Comparison of ENCODE assay signal across 8 mouse cellular contexts in the genomic region with DNA sequence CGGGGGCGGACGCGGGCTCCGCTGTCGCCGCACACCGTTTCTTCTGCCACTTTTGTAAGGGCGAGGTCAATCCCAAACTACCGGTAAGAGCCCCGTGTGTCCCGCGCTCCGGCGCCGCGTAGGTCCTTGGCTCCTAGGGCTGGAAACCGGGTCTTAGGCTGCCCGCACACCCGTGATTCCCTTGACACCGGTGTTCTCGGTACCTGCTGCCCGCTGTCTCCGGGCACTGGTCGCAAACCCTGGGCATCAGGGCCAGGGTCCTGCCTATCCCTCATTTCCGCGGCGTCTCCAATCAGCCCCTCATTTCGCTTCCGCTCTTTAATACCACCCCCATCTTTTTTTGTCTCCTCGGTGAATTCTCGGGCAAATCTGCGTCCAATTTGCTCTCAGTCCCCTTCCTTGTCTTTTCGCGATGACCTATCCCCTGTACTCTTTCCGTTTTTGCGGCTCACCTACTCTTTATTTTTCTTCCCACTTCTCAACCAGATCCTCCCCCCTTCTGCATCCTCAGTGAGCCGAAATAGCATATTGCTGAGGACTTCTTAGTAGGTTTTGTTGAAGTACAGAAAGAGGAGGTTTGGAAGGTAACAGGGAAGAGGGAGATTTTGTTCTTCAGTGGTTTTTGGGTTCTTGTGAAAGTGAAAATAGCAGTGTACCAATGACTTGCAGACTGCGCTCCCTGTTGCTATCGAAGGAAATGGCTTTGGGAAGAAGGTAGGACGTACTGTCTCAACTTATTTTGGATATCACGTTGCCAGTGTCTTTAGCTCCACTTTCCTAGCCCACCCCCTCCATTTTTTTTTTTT. TPM values are rescaled to one million over a fixed set of nuclear protein-coding genes. Genes with fewer than 3 reads are reported as not detected.
DNase-seq lines count a peak whose midpoint lies in the region; ATAC-seq and TF ChIP-seq lines count a peak whose summit lies in the region.

No protein-coding gene starts in this region.

- H3K9me3 ChIP-seq in heart, postnatal 0 days (replicated peaks; ENCODE audit: control insufficient read depth, low read length) = no peaks in the 10 kb centered on the region
- no peaks in the 10 kb centered on the region for H3K9me3 ChIP-seq in lung, embryonic 16.5 days (ENCODE audit: control insufficient read depth, low read length)
- no peaks in the 10 kb centered on the region for H3K9me3 ChIP-seq in stomach, embryonic 16.5 days (replicated peaks; ENCODE audit: control insufficient read depth, low read length)

- DNase-seq in cerebellum, adult 9-10 months = peak; percentile 62
- DNase-seq in cerebellum, adult 9-11 months = no peak
- peak; percentile 35 for DNase-seq in thymus, postnatal 0 days (ENCODE audit: low spot score)
- no peak for DNase-seq in thymus, postnatal 25 days
- DNase-seq in heart, postnatal 0 days (ENCODE audit: low spot score) = peak; percentile 21
- DNase-seq in ovary, postnatal 10 days (ENCODE audit: low spot score) = no peak

- no peak for TF ChIP-seq EP300 in heart, postnatal 0 days (IDR thresholded peaks at IDR 0.05; ENCODE audit: low read depth)

- H3K4me2 ChIP-seq in heart, postnatal 0 days (ENCODE audit: low read depth, low read length) = peak overlapping the region; percentile 89
- peak overlapping the region; percentile 54 for H3K4me2 ChIP-seq in lung, embryonic 16.5 days (ENCODE audit: low read depth, low read length)
- peak overlapping the region; percentile 69 for H3K4me2 ChIP-seq in stomach, embryonic 16.5 days (ENCODE audit: low read depth, low read length)

- under 1% methylated on average over 41 of the region's 42 CpGs for WGBS in heart, postnatal 0 days
- under 1% methylated on average over 42 of the region's 42 CpGs for WGBS in lung, embryonic 16.5 days
- under 1% methylated on average over 38 of the region's 42 CpGs for WGBS in stomach, embryonic 16.5 days

- no peak for TF ChIP-seq CTCF in heart, postnatal 0 days (IDR thresholded peaks at IDR 0.05; ENCODE audit: low read depth)

- H3K27me3 ChIP-seq in heart, postnatal 0 days (ENCODE audit: control insufficient read depth, insufficient read depth, low read length) = no peaks in the 10 kb centered on the region
- no peaks in the 10 kb centered on the region for H3K27me3 ChIP-seq in lung, embryonic 16.5 days (ENCODE audit: control insufficient read depth, insufficient read depth, low read depth, low read length)
- H3K27me3 ChIP-seq in stomach, embryonic 16.5 days (ENCODE audit: control insufficient read depth, insufficient read depth, low read length) = no peaks in the 10 kb centered on the region

- H3K4me1 ChIP-seq in heart, postnatal 0 days (ENCODE audit: control insufficient read depth, insufficient read depth) = peaks cover 26% of the 10 kb centered on the region
- peaks cover 15% of the 10 kb centered on the region for H3K4me1 ChIP-seq in lung, embryonic 16.5 days (replicated peaks; ENCODE audit: control insufficient read depth, insufficient read depth, low read length)
- H3K4me1 ChIP-seq in stomach, embryonic 16.5 days (ENCODE audit: control insufficient read depth, insufficient read depth, low read length) = peaks cover 20% of the 10 kb centered on the region

- H3K4me3 ChIP-seq in heart, postnatal 0 days (ENCODE audit: low read depth, low read length) = peak overlapping the region; percentile 99
- H3K4me3 ChIP-seq in lung, embryonic 16.5 days (ENCODE audit: low read length) = peak overlapping the region; percentile 78
- peak overlapping the region; percentile 99 for H3K4me3 ChIP-seq in stomach, embryonic 16.5 days (replicated peaks; ENCODE audit: low read length)

- peaks cover 6% of the 10 kb centered on the region for H3K36me3 ChIP-seq in heart, postnatal 0 days (replicated peaks; ENCODE audit: control insufficient read depth, insufficient read depth, low read length)
- peaks cover 3% of the 10 kb centered on the region; the same call in 1 of the 2 replicates for H3K36me3 ChIP-seq in lung, embryonic 16.5 days (ENCODE audit: control insufficient read depth, insufficient read depth, low read length)
- peaks cover 6% of the 10 kb centered on the region; the same call in 1 of the 2 replicates for H3K36me3 ChIP-seq in stomach, embryonic 16.5 days (ENCODE audit: control insufficient read depth, insufficient read depth, low read length)

- peak overlapping the region; percentile 96 for H3K9ac ChIP-seq in heart, postnatal 0 days (replicated peaks; ENCODE audit: low read depth, low read length)
- H3K9ac ChIP-seq in lung, embryonic 16.5 days (ENCODE audit: low read length) = peak overlapping the region; percentile 67
- H3K9ac ChIP-seq in stomach, embryonic 16.5 days (ENCODE audit: low read length) = peak overlapping the region; percentile 94

- peak overlapping the region; percentile 96 for H3K27ac ChIP-seq in heart, postnatal 0 days (ENCODE audit: low read depth)
- peak overlapping the region; percentile 53 for H3K27ac ChIP-seq in lung, embryonic 16.5 days (ENCODE audit: low read length)
- peak overlapping the region; percentile 79 for H3K27ac ChIP-seq in stomach, embryonic 16.5 days (ENCODE audit: low read length)

- ATAC-seq in heart, postnatal 0 days (ENCODE audit: insufficient read depth, low read depth) = peak; percentile 42; the same call in 1 of the 2 replicates
- peak; percentile 61 for ATAC-seq in lung, embryonic 16.5 days (ENCODE audit: low read depth)
- ATAC-seq in stomach, embryonic 16.5 days (ENCODE audit: insufficient read depth, low FRiP score) = peak; percentile 45

RNA-seq across cellular contexts. Expression of gene Rnf115, which starts 0.6 kb away (rescaled TPM):
- polyA plus RNA-seq in thymus, postnatal 0 days (2015; fragmentation: Nextera tagmentation; extraction: Ambion mirVana) = 65.9 and 73.2 TPM in 2 replicates
- total RNA-seq in heart, postnatal 0 days (2014; rRNA removed; ENCODE audit: low replicate concordance) = 27.0 and 35.6 TPM in 2 replicates
- polyA plus RNA-seq in heart, postnatal 0 days (2015; fragmentation: Nextera tagmentation; extraction: Ambion mirVana) = 29.0 and 30.0 TPM in 2 replicates
- 45.7 and 47.8 TPM in 2 replicates for polyA plus RNA-seq in lung, embryonic 16.5 days (2015; fragmentation: Nextera tagmentation; extraction: Ambion mirVana)
- 34.0 and 38.4 TPM in 2 replicates for polyA plus RNA-seq in stomach, embryonic 16.5 days (2015; fragmentation: Nextera tagmentation; extraction: Ambion mirVana)

RNA-seq across cellular contexts. Expression of gene Polr3c, which starts 0.6 kb away (rescaled TPM):
- 31.8 and 34.5 TPM in 2 replicates for polyA plus RNA-seq in thymus, postnatal 0 days (2015; fragmentation: Nextera tagmentation; extraction: Ambion mirVana)
- 9.7 and 25.4 TPM in 2 replicates for total RNA-seq in heart, postnatal 0 days (2014; rRNA removed; ENCODE audit: low replicate concordance)
- polyA plus RNA-seq in heart, postnatal 0 days (2015; fragmentation: Nextera tagmentation; extraction: Ambion mirVana) = 21.7 and 23.0 TPM in 2 replicates
- 35.6 and 35.7 TPM in 2 replicates for polyA plus RNA-seq in lung, embryonic 16.5 days (2015; fragmentation: Nextera tagmentation; extraction: Ambion mirVana)
- polyA plus RNA-seq in stomach, embryonic 16.5 days (2015; fragmentation: Nextera tagmentation; extraction: Ambion mirVana) = 30.3 and 33.9 TPM in 2 replicates

RNA-seq across cellular contexts. Expression of gene Nudt17, which starts 19.7 kb away (rescaled TPM):
- polyA plus RNA-seq in thymus, postnatal 0 days (2015; fragmentation: Nextera tagmentation; extraction: Ambion mirVana) = 19.5 and 20.7 TPM in 2 replicates
- 2.5 and 9.9 TPM in 2 replicates for total RNA-seq in heart, postnatal 0 days (2014; rRNA removed; ENCODE audit: low replicate concordance)
- polyA plus RNA-seq in heart, postnatal 0 days (2015; fragmentation: Nextera tagmentation; extraction: Ambion mirVana) = 6.9 and 7.9 TPM in 2 replicates
- polyA plus RNA-seq in lung, embryonic 16.5 days (2015; fragmentation: Nextera tagmentation; extraction: Ambion mirVana) = 7.2 and 8.2 TPM in 2 replicates
- polyA plus RNA-seq in stomach, embryonic 16.5 days (2015; fragmentation: Nextera tagmentation; extraction: Ambion mirVana) = 7.0 and 9.2 TPM in 2 replicates

RNA-seq across cellular contexts. Expression of gene Pias3, which starts 31.8 kb away (rescaled TPM):
- polyA plus RNA-seq in thymus, postnatal 0 days (2015; fragmentation: Nextera tagmentation; extraction: Ambion mirVana) = 11.9 and 12.3 TPM in 2 replicates
- 13.8 and 17.4 TPM in 2 replicates for total RNA-seq in heart, postnatal 0 days (2014; rRNA removed; ENCODE audit: low replicate concordance)
- polyA plus RNA-seq in heart, postnatal 0 days (2015; fragmentation: Nextera tagmentation; extraction: Ambion mirVana) = 19.3 and 22.5 TPM in 2 replicates
- 51.9 and 52.0 TPM in 2 replicates for polyA plus RNA-seq in lung, embryonic 16.5 days (2015; fragmentation: Nextera tagmentation; extraction: Ambion mirVana)
- polyA plus RNA-seq in stomach, embryonic 16.5 days (2015; fragmentation: Nextera tagmentation; extraction: Ambion mirVana) = 54.6 and 60.2 TPM in 2 replicates

RNA-seq across cellular contexts. Expression of gene Ankrd35, which starts 58.1 kb away (rescaled TPM):
- 1.5 and 1.9 TPM in 2 replicates for polyA plus RNA-seq in thymus, postnatal 0 days (2015; fragmentation: Nextera tagmentation; extraction: Ambion mirVana)
- total RNA-seq in heart, postnatal 0 days (2014; rRNA removed; ENCODE audit: low replicate concordance) = 0.39 and 0.88 TPM in 2 replicates
- 0.31 and 0.32 TPM in 2 replicates for polyA plus RNA-seq in heart, postnatal 0 days (2015; fragmentation: Nextera tagmentation; extraction: Ambion mirVana)
- polyA plus RNA-seq in lung, embryonic 16.5 days (2015; fragmentation: Nextera tagmentation; extraction: Ambion mirVana) = 0.36 and 0.50 TPM in 2 replicates
- 8.0 and 10.5 TPM in 2 replicates for polyA plus RNA-seq in stomach, embryonic 16.5 days (2015; fragmentation: Nextera tagmentation; extraction: Ambion mirVana)

Comparison
In these comparisons a context has a peak if more than half of its experiments do, and no peak if none do; other contexts are left out.
1. DNase-seq: peak in cerebellum, adult 9-10 months (single experiment), thymus, postnatal 0 days (single experiment) and heart, postnatal 0 days (single experiment); none in cerebellum, adult 9-11 months (single experiment), thymus, postnatal 25 days (single experiment) and ovary, postnatal 10 days (single experiment).
2. Peak in every context shown above with its lines, with median percentiles within 50 percentile points of each other: ATAC-seq, H3K27ac ChIP-seq, H3K4me2 ChIP-seq, H3K4me3 ChIP-seq and H3K9ac ChIP-seq.